Mouse (Mus musculus) liver (tissue): ENCODE results near the gene Limd1.

Experiments used
- DNase-seq: peaks from one replicate; pipeline ENCODE4 v3.0.0-alpha.2; 2020; ENCODE audit warnings: mixed read lengths

The Limd1 gene

GRCm38 (mm10) chr9:123516641-123517385 is 38.3 kb downstream of the Limd1 start:
- no peak for DNase-seq

GRCm38 (mm10) chr9:123518969-123519894 is 40.7 kb downstream of the Limd1 start:
- peak; percentile 12 for DNase-seq

GRCm38 (mm10) chr9:123520735-123521134 is 42.2 kb downstream of the Limd1 start:
- DNase-seq: no peak

- peak; percentile 63 for DNase-seq
These were observed 45.2 kb downstream of the Limd1 start for GRCm38 (mm10) chr9:123523676-123524075.

- DNase-seq: peak; percentile 74
These were observed 46.6 kb downstream of the Limd1 start for GRCm38 (mm10) chr9:123525095-123525494.

DNA sequence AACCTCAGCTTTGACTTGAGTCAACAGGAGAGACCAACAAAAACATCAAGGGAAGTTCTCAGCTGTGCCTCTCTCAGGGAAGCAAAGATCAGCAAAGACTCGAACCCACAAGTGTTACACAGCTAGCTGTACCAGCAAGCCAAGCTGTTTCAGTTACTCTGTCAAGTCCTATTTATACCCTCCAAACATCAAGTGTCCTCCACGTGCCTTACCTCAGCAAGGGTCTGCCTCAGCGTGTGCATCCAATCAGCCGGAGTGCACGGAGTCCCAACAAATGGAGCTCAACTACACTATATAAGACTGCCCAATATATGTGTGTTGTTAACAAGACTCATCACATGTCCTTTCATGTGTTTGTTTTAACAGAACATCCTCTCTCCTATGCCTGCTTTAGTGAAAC is 48.0 kb downstream of the Limd1 start:
- no peak for DNase-seq

GRCm38 (mm10) chr9:123528087-123528925 is 49.8 kb downstream of the Limd1 start:
- peak; percentile 19 for DNase-seq

DNA sequence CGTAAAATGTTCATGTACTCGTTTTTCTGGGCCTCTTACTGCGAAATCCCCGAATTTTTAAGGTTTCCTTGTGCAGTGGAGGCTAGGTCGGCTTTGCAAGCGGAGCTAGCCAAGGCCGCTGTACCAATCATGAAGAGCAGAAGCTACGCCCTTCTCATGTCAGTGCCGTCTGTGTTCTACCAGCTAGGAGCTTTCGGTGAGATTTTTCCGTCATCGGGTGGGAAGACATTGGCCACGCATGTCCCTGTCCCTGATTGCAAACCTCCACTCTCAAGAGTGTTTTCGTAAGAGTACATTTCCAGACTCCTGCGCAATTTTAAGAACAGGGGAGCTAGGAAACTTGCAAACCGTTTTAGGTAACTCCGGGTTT is 50.4 kb downstream of the Limd1 start:
- DNase-seq: peak; percentile 64

GRCm38 (mm10) chr9:123529392-123530157 is 51.1 kb downstream of the Limd1 start, which contains the start of gene Sacm1l:
TSS of gene Sacm1l (plus strand) at chr9:123529759.
- DNase-seq: peak; percentile 99

GRCm38 (mm10) chr9:123530158-123530475 is 51.6 kb downstream of the Limd1 start:
- DNase-seq: no peak

DNA sequence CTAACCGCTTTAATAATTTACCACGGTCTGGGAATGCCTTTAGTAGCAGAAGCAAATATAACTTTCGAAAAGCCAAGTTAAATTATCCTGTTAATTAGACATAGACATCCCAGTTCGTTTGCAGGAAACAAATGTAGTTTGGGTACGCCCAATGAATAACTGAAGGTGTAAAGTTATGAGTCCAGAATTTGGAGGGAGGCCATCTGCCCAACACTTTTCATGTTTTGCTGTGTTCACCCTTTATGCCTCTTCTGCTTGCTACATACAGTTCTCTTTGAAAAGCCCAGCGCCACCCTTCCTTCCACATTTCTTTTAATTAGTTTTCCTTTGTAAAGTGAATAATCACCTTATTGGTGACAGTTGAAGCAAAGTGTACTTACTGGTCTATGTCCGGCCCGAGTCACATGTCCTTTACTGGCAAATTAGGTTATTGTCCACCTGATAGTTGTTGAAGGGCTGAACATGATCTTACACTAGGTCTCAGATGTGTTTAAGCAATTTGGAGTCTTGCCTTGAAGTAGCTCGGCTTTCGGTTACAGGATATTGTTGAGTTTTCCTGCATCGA is 52.1 kb downstream of the Limd1 start:
- DNase-seq: no peak

DNA sequence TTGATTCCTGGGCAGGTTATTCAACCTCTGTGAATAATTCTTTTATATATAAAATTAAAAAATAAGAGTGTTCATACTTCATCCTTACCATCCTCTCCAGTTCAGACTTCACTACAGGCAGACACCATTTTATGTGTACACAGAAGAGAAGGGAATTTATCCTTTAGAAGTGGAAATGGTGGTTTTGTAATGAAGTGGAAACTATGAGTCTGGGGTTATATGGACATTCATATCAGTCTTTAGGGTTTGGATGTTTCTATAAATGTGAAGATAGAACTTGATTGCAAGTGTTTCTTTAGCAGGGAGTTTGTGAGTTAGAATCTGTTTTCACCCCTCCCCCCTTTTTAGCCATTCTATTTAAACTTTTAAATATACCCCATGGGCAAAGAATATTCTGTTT is 52.7 kb downstream of the Limd1 start:
- no peak for DNase-seq

DNA sequence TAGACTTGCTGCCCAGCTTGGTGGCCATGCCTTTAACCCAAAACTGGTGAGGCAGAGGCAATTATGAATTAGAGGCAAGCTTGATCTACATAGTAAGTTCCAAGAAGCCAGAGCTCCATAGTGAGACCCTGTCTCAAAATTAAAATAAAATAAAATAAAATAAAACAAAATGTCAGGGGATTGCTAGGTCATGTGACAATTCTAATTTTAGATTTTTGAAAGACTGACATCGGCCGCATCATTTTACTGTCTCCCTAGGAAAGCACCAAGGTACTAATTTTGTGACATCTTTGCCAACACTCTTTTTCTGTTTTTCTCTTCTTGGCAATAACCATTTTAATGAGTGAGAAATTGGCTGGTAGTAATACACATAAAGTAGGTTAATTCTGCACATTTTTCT is 58.1 kb downstream of the Limd1 start:
- DNase-seq: no peak

GRCm38 (mm10) chr9:123538189-123538588 is 59.7 kb downstream of the Limd1 start:
- DNase-seq: no peak

DNA sequence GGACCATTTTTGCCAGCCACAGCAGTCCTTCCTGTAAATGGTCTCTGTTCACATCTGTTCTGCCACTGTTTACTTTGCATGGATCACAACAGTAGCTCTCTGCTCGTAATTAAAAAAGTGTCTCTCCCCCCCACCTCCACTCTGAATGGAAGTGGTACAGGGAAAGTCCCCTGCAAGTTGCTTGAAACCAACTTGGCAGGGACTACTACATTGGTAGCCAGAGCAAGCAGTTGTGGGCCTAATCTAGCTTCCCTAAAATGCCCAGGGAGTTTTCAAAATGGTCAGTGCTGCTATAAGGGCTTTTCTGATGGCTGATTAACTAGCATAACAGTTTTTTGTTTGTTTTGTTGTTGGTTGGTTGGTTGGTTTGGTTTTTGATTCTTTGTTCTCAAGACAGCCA is 60.6 kb downstream of the Limd1 start:
- no peak for DNase-seq

- DNase-seq: no peak
These were observed 61.3 kb downstream of the Limd1 start for GRCm38 (mm10) chr9:123539823-123540222.

DNA sequence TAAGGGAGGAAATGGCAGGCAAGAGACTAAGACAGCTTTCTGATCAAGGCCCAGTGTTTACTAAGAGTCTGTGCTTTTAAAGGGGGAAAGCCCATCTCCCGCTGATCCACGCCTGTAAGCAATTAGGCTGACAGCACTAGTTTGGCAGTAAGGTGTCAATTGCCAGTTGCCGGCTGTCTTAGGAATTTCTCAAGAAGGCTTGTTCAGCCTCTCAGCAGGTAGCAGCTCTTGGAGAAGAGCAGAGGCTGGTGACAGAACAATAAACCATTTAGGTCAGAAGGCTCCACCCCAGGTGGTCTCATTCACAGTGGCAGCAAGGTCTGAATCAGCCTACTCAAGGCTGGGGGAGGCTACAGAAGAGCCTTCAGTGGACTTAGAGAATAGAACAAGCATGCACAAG is 76.1 kb downstream of the Limd1 start:
- no peak for DNase-seq
